Mouse (Mus musculus) ovary, postnatal 10 days (tissue): ENCODE data around the gene H2afb3.
"Not testable (repeated sequence)": the region's sequence is repeated elsewhere in the genome, so short reads cannot be mapped to it uniquely, and the experiment has no call there.

ENCODE experiments used
- DNase-seq: peaks from one replicate; pipeline ENCODE4 v3.0.0; 2022; ENCODE audit warnings: low spot score

The H2afb3 gene

GRCm38 (mm10) chrX:120312995-120313394, at the start of gene H2afb3:
H2afb3 (minus strand) TSS chrX:120313095.
- DNase-seq = not testable (repeated sequence)

GRCm38 (mm10) chrX:120301469-120302175, 11.3 kb downstream of the H2afb3 start:
- no peak for DNase-seq

- no peak for DNase-seq
Measured at GRCm38 (mm10) chrX:120292832-120293750, 19.8 kb downstream of the H2afb3 start.

- DNase-seq = no peak
Measured at GRCm38 (mm10) chrX:120291696-120292095, 21.2 kb downstream of the H2afb3 start.

GRCm38 (mm10) chrX:120290900-120291280, 22.0 kb downstream of the H2afb3 start:
- DNase-seq = no peak

GRCm38 (mm10) chrX:120290011-120290899, 22.6 kb downstream of the H2afb3 start, which contains the start of gene Pcdh11x:
Pcdh11x (plus strand) TSS chrX:120290259.
- DNase-seq = no peak

- no peak for DNase-seq
Measured at GRCm38 (mm10) chrX:120287502-120287901, 25.4 kb downstream of the H2afb3 start.

GRCm38 (mm10) chrX:120285522-120285921, 27.4 kb downstream of the H2afb3 start:
- DNase-seq = no peak
